Mouse (Mus musculus): ENCODE results near the gene Abtb2.

The Abtb2 gene

GRCm38 (mm10) chr2:103743536-103743935 lies 177.4 kb downstream of the Abtb2 start:
- DNase-seq (ENCODE audit: low spot score) = no peak

GRCm38 (mm10) chr2:103743988-103744387 lies 177.9 kb downstream of the Abtb2 start:
- no peak for DNase-seq (ENCODE audit: low spot score)

- no peak for DNase-seq (ENCODE audit: low spot score)
Measured at GRCm38 (mm10) chr2:103745481-103745880, 179.4 kb downstream of the Abtb2 start.

- DNase-seq (ENCODE audit: low spot score) = no peak
Measured at GRCm38 (mm10) chr2:103746096-103746495, 180.0 kb downstream of the Abtb2 start.

GRCm38 (mm10) chr2:103746761-103747160 lies 180.7 kb downstream of the Abtb2 start:
- DNase-seq (ENCODE audit: low spot score) = no peak

- no peak for DNase-seq (ENCODE audit: low spot score)
Measured at GRCm38 (mm10) chr2:103747891-103748290, 181.8 kb downstream of the Abtb2 start.

GRCm38 (mm10) chr2:103749091-103749490 lies 183.0 kb downstream of the Abtb2 start:
- no peak for DNase-seq (ENCODE audit: low spot score)

GRCm38 (mm10) chr2:103751771-103752170 lies 185.7 kb downstream of the Abtb2 start:
- DNase-seq (ENCODE audit: low spot score) = no peak

- no peak for DNase-seq (ENCODE audit: low spot score)
Measured at GRCm38 (mm10) chr2:103754614-103755013, 188.5 kb downstream of the Abtb2 start.

GRCm38 (mm10) chr2:103755458-103756085 lies 189.5 kb downstream of the Abtb2 start:
- no peak for DNase-seq (ENCODE audit: low spot score)

GRCm38 (mm10) chr2:103760421-103760820 lies 194.3 kb downstream of the Abtb2 start:
- DNase-seq (ENCODE audit: low spot score) = no peak

- DNase-seq (ENCODE audit: low spot score) = peak; percentile 94
Measured at GRCm38 (mm10) chr2:103760906-103761716, 195.0 kb downstream of the Abtb2 start, which contains the start of gene Nat10. Gene Nat10, minus strand, starts transcription at chr2:103761270.

GRCm38 (mm10) chr2:103761993-103762392 lies 195.9 kb downstream of the Abtb2 start:
- DNase-seq (ENCODE audit: low spot score) = no peak

- DNase-seq (ENCODE audit: low spot score) = no peak
Measured at GRCm38 (mm10) chr2:103762492-103762891, 196.4 kb downstream of the Abtb2 start.

Measured in ovary, postnatal 10 days (tissue).